Mouse (Mus musculus): Measurements from ENCODE around the gene Slain2. TPM values are rescaled to one million over a fixed set of nuclear protein-coding genes. Genes with fewer than 3 reads are reported as not detected.

Slain2 gene
- polyA plus RNA-seq, 1 experiment from 2014 or later, result 20.5 TPM

DNA sequence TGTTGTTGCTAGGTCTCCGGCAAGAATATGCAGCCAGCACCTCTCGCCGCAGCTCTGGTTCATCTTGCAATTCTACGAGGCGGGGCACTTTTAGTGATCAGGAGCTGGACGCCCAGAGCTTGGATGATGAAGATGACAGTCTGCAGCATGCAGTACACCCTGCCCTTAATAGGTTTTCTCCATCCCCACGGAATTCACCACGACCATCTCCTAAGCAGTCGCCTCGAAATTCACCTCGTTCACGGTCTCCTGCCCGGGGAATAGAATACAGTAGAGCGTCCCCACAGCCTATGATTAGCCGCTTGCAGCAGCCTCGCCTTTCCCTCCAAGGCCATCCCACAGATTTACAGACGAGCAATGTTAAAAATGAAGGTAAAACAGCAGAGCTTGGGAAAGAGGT lies 43.2 kb downstream of the Slain2 start:
- 94% methylated on average over 17 of the region's 17 CpGs for WGBS
- peaks cover 18% of the 10 kb centered on the region for H3K36me3 ChIP-seq (ENCODE audit: control insufficient read depth, insufficient read depth, low read length)
- no peak for ATAC-seq
- no peak overlapping the region for H3K4me2 ChIP-seq (ENCODE audit: low read length)
- no peak overlapping the region for H3K9ac ChIP-seq (ENCODE audit: low read length)
- no peak overlapping the region for H3K4me3 ChIP-seq (ENCODE audit: low read depth, low read length)
- no peak overlapping the region for H3K27ac ChIP-seq (ENCODE audit: low read depth, low read length)
- no peaks in the 10 kb centered on the region for H3K4me1 ChIP-seq (ENCODE audit: control insufficient read depth, insufficient read depth, low read length)
- DNase-seq (ENCODE audit: low spot score), result no peak
- H3K27me3 ChIP-seq (replicated peaks; ENCODE audit: control insufficient read depth, insufficient read depth, low read length), result no peaks in the 10 kb centered on the region
- H3K9me3 ChIP-seq (replicated peaks; ENCODE audit: control insufficient read depth, low read length), result no peaks in the 10 kb centered on the region

DNA sequence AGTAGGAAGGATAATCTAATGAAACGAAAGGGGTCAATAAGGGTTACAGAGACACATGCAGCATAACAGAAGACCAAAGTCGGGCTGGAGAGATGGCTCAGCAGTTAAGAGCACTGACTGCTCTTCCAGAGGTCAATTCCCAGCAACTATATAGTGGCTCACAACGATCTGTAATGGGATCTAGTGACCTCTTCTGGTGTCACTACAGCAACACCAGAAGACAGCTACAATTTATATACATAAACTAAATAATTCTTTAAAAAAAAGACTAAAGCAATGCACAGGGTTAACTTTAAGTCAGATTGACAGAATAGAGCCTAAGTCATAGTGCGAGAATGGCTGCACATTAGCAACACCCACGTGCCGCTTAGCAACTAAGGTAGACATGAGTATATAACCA lies 46.0 kb downstream of the Slain2 start:
- WGBS, result 89% methylated on average over 6 of the region's 6 CpGs
- Histone ChIP-seq H3K27ac (ENCODE audit: low read depth, low read length) (no peak overlapping the region), H3K9me3 (replicated peaks; ENCODE audit: control insufficient read depth, low read length) (no peaks in the 10 kb centered on the region)

DNA sequence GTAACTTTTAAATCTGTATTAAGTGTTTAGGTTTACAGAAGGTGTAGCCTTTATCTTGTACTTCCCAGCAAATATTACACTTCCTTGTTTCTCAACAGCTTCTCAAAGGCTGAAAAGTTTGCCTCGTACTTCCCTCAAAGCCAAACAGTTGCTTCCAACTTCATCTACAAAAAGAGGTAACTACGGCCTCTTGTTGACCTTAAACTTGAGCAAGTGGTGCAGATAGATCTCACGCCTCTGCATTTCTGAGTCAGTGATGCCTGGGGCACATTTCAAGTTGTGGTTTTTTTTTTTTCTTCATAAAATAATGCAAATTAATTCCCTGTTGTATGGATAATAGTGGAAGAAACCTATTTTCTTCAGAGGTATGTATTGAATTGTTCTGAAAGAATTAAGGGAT lies 51.6 kb downstream of the Slain2 start:
- WGBS, result 93% methylated on average over 3 of the region's 3 CpGs
- H3K27ac ChIP-seq (ENCODE audit: low read depth, low read length), result no peak overlapping the region
- H3K36me3 ChIP-seq (ENCODE audit: control insufficient read depth, insufficient read depth, low read length), result peaks cover 30% of the 10 kb centered on the region
- no peaks in the 10 kb centered on the region for H3K9me3 ChIP-seq (replicated peaks; ENCODE audit: control insufficient read depth, low read length)
- no peak overlapping the region for H3K4me3 ChIP-seq (ENCODE audit: low read depth, low read length)
- no peak overlapping the region for H3K4me2 ChIP-seq (ENCODE audit: low read length)
- ATAC-seq (no peak), DNase-seq (ENCODE audit: low spot score) (no peak)
- H3K4me1 ChIP-seq (ENCODE audit: control insufficient read depth, insufficient read depth, low read length), result no peaks in the 10 kb centered on the region
- H3K9ac ChIP-seq (ENCODE audit: low read length), result no peak overlapping the region
- no peaks in the 10 kb centered on the region for H3K27me3 ChIP-seq (replicated peaks; ENCODE audit: control insufficient read depth, insufficient read depth, low read length)

More for the DNA sequence above, 46.0 kb downstream of the Slain2 start:
- Histone ChIP-seq H3K27me3 (replicated peaks; ENCODE audit: control insufficient read depth, insufficient read depth, low read length) (no peaks in the 10 kb centered on the region), H3K4me1 (ENCODE audit: control insufficient read depth, insufficient read depth, low read length) (no peaks in the 10 kb centered on the region), H3K4me3 (ENCODE audit: low read depth, low read length) (no peak overlapping the region), H3K36me3 (ENCODE audit: control insufficient read depth, insufficient read depth, low read length) (peaks cover 28% of the 10 kb centered on the region), H3K9ac (ENCODE audit: low read length) (no peak overlapping the region), H3K4me2 (ENCODE audit: low read length) (no peak overlapping the region)
- DNase-seq (ENCODE audit: low spot score) (no peak), ATAC-seq (no peak)

DNA sequence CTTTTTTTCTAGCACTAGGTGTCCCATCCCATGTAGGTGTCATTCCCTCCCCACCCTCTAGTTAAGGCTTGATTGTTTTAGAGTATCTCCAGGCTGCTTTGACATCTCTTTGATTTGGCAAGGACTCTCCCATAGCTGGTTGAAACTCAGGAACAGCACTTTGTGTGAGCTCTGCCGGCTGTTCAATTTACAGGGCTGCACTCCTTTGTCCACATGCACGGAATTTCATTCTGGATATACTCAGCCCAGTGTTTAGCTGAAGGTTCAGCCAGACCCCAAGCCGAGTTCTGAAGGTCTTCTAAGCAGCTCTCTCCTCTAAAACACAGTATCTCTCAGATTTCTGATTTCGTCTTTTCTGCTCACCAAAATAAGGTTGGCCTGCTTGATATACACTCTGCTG lies 58.3 kb downstream of the Slain2 start:
- 58% methylated on average over 4 of the region's 4 CpGs for WGBS
- ATAC-seq, result no peak
- no peak for DNase-seq (ENCODE audit: low spot score)
- Histone ChIP-seq H3K4me1 (ENCODE audit: control insufficient read depth, insufficient read depth, low read length) (no peaks in the 10 kb centered on the region), H3K27me3 (replicated peaks; ENCODE audit: control insufficient read depth, insufficient read depth, low read length) (no peaks in the 10 kb centered on the region), H3K4me2 (ENCODE audit: low read length) (no peak overlapping the region), H3K9me3 (replicated peaks; ENCODE audit: control insufficient read depth, low read length) (no peaks in the 10 kb centered on the region), H3K4me3 (ENCODE audit: low read depth, low read length) (no peak overlapping the region), H3K27ac (ENCODE audit: low read depth, low read length) (no peak overlapping the region), H3K9ac (ENCODE audit: low read length) (no peak overlapping the region), H3K36me3 (ENCODE audit: control insufficient read depth, insufficient read depth, low read length) (peaks cover 54% of the 10 kb centered on the region)

DNA sequence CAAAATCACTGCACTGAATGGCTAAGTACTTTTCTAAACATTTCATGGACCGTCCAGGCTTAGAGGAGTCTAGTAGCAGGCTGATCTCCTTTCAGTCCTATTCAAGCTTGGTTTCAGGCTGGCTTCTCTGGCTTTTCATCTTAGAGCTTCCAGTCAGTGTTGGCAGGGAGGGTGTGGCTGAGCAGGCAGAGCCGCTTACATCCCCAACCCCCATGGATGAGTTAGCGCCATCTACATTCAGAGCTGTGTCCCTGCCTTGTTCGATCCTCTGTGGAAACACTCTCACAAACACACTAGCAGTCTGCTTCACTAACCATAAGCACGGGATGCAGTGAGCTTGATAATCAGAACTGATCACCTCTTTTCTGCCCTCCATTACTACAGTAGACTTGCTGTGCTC lies 58.8 kb downstream of the Slain2 start:
- no peaks in the 10 kb centered on the region for H3K9me3 ChIP-seq (replicated peaks; ENCODE audit: control insufficient read depth, low read length)
- H3K9ac ChIP-seq (ENCODE audit: low read length), result no peak overlapping the region
- H3K27me3 ChIP-seq (replicated peaks; ENCODE audit: control insufficient read depth, insufficient read depth, low read length), result no peaks in the 10 kb centered on the region
- peak; percentile 25 for DNase-seq (ENCODE audit: low spot score)
- H3K4me1 ChIP-seq (ENCODE audit: control insufficient read depth, insufficient read depth, low read length), result no peaks in the 10 kb centered on the region
- ATAC-seq, result no peak
- H3K4me2 ChIP-seq (ENCODE audit: low read length), result no peak overlapping the region
- H3K27ac ChIP-seq (ENCODE audit: low read depth, low read length), result no peak overlapping the region
- H3K36me3 ChIP-seq (ENCODE audit: control insufficient read depth, insufficient read depth, low read length), result peaks cover 54% of the 10 kb centered on the region
- WGBS, result 43% methylated on average over 5 of the region's 5 CpGs
- no peak overlapping the region for H3K4me3 ChIP-seq (ENCODE audit: low read depth, low read length)

DNA sequence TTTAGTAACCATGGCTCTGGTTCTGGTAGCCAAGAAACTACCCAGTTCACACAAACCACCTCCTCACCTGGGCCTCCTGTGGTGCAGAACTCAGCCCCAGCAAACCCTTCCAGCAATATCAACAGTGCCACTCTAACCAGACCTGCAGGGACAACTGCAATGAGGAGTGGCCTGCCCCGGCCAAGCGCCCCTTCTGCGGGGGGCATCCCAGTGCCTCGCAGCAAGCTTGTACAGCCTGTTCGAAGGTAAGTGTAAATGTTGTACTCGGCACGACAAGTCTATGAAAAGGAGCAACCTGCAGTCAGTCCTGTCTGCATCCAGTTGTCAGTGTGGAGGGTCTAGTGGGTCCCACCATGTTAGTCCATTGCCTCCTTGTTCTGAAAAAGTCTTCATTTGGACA lies 60.5 kb downstream of the Slain2 start, which contains the start of gene Gm10135:
TSS of gene Gm10135 (minus strand) at position 101 of the 400 bp plus-strand sequence.
- Histone ChIP-seq H3K4me2 (ENCODE audit: low read length) (no peak within 1 kb of the TSS), H3K36me3 (ENCODE audit: control insufficient read depth, insufficient read depth, low read length) (peaks cover 48% of the 10 kb centered on the region), H3K27ac (ENCODE audit: low read depth, low read length) (no peak within 1 kb of the TSS), H3K4me1 (ENCODE audit: control insufficient read depth, insufficient read depth, low read length) (no peaks in the 10 kb centered on the region), H3K4me3 (ENCODE audit: low read depth, low read length) (no peak within 1 kb of the TSS), H3K9me3 (replicated peaks; ENCODE audit: control insufficient read depth, low read length) (no peaks in the 10 kb centered on the region), H3K27me3 (replicated peaks; ENCODE audit: control insufficient read depth, insufficient read depth, low read length) (no peaks in the 10 kb centered on the region), H3K9ac (ENCODE audit: low read length) (no peak within 1 kb of the TSS)
- WGBS, result 96% methylated on average over 7 of the region's 7 CpGs
- no peak for ATAC-seq
- DNase-seq (ENCODE audit: low spot score), result no peak

DNA sequence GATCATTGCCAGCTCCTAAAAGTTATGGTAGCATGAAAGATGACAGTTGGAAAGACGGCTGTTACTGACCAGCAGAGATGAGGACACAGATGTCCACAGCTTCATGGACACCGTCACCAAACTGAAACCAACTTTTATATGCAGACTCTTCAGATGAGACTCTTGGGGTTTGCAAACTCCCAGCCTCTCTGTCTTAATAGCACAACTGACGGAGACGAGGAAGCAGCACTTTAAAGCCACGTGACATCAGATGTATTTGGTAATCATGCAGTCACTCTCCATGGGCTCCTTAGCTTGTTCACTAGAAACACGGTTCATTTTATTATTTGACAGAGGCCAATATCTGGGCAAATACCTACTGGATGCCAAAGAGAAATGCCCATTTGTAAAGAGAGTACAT lies 61.9 kb downstream of the Slain2 start:
- ATAC-seq (no peak), DNase-seq (ENCODE audit: low spot score) (no peak)
- H3K9me3 ChIP-seq (replicated peaks; ENCODE audit: control insufficient read depth, low read length), result no peaks in the 10 kb centered on the region
- H3K4me3 ChIP-seq (ENCODE audit: low read depth, low read length), result no peak overlapping the region
- no peak overlapping the region for H3K27ac ChIP-seq (ENCODE audit: low read depth, low read length)
- H3K27me3 ChIP-seq (replicated peaks; ENCODE audit: control insufficient read depth, insufficient read depth, low read length), result no peaks in the 10 kb centered on the region
- no peak overlapping the region for H3K9ac ChIP-seq (ENCODE audit: low read length)
- H3K4me1 ChIP-seq (ENCODE audit: control insufficient read depth, insufficient read depth, low read length), result no peaks in the 10 kb centered on the region
- WGBS, result 92% methylated on average over 6 of the region's 6 CpGs
- no peak overlapping the region for H3K4me2 ChIP-seq (ENCODE audit: low read length)
- peaks cover 54% of the 10 kb centered on the region for H3K36me3 ChIP-seq (ENCODE audit: control insufficient read depth, insufficient read depth, low read length)

DNA sequence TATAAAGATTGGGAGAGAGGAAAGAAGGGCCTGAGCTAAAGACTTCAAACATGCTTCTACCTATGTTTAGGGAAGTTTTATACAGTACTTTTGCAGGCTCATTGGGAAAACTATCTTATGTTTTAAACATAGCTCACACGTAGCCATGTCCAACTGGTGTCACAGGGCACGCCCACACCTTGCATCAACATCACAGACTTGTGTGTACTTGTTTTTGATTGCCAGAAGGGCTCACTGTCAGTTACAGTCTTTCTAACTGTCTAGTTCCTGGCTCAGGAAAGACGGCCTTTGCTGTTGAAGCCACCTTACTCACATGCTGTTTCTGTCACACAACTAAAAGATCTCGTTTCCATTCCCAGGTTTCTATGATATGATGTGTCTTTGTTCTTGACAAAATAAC lies 62.4 kb downstream of the Slain2 start:
- H3K4me1 ChIP-seq (ENCODE audit: control insufficient read depth, insufficient read depth, low read length), result no peaks in the 10 kb centered on the region
- no peak overlapping the region for H3K9ac ChIP-seq (ENCODE audit: low read length)
- H3K27ac ChIP-seq (ENCODE audit: low read depth, low read length), result no peak overlapping the region
- WGBS, result 86% methylated on average over 4 of the region's 4 CpGs
- no peaks in the 10 kb centered on the region for H3K27me3 ChIP-seq (replicated peaks; ENCODE audit: control insufficient read depth, insufficient read depth, low read length)
- H3K4me3 ChIP-seq (ENCODE audit: low read depth, low read length), result no peak overlapping the region
- no peaks in the 10 kb centered on the region for H3K9me3 ChIP-seq (replicated peaks; ENCODE audit: control insufficient read depth, low read length)
- H3K4me2 ChIP-seq (ENCODE audit: low read length), result no peak overlapping the region
- H3K36me3 ChIP-seq (ENCODE audit: control insufficient read depth, insufficient read depth, low read length), result peaks cover 53% of the 10 kb centered on the region
- no peak for ATAC-seq
- no peak for DNase-seq (ENCODE audit: low spot score)

DNA sequence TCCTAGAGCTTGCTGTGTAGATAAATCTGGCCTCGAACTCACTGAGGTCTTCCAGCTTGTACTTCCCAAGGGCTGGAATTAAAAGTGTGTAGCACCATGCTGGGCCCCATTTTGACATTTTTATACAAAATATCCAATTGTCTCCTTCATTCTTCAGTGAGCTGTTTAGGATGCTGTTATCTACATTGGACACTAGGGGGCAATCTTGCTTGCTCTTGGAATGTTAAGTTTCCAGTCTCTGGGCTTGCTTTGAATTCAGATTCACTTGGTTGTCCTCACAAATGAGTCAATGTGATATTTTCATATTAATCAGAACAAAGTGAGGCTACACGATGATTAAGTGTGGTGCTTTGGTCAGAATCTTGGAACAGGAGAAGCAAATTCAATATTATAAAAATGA lies 70.0 kb downstream of the Slain2 start:
- H3K4me2 ChIP-seq (ENCODE audit: low read length), result no peak overlapping the region
- peaks cover 17% of the 10 kb centered on the region for H3K36me3 ChIP-seq (ENCODE audit: control insufficient read depth, insufficient read depth, low read length)
- no peak overlapping the region for H3K4me3 ChIP-seq (ENCODE audit: low read depth, low read length)
- H3K9me3 ChIP-seq (replicated peaks; ENCODE audit: control insufficient read depth, low read length), result no peaks in the 10 kb centered on the region
- no peaks in the 10 kb centered on the region for H3K4me1 ChIP-seq (ENCODE audit: control insufficient read depth, insufficient read depth, low read length)
- DNase-seq (ENCODE audit: low spot score) (peak; percentile 89), ATAC-seq (no peak)
- H3K27me3 ChIP-seq (replicated peaks; ENCODE audit: control insufficient read depth, insufficient read depth, low read length), result no peaks in the 10 kb centered on the region
- H3K27ac ChIP-seq (ENCODE audit: low read depth, low read length), result no peak overlapping the region
- 8% methylated on average over 2 of the region's 2 CpGs for WGBS
- no peak overlapping the region for H3K9ac ChIP-seq (ENCODE audit: low read length)
